ENCODE assay signal across 9 mouse cellular contexts in the genomic region with DNA sequence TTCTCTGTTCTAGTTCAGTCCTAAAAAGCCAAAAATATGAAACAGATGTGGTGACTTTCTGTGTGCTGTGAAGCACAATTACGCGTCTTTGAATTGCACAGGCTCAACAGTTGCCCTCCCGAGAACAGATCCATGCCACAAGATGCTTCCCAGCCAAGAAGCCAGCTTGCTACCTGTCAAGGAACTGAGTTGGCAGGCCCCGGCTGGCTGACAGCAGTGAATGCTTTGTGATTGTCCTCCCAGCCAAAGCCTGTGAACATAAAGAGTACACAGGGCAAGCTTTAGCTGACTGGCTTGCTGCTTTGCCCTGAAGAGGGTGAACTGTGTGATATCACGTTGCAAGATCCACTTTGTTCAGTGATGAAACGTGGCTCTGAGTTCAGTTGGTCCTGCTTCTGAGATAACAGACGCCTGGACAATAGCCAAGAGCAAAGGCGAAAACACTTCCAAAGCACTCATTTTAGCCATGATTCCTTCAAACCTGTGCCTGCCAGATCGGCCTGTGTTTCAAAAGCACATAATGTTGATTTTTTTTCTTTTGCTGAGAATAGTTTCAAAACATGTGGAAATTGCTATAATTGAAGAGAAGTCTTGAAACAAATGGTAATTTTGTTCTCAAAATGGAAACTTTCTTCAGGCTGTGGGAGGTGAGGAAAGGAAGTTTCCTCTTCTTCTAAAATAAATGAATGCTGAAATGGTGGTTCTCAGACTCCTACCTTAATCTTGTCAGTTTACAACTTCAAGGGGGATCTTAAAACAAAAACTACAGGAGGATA.
DNase-seq lines count a peak whose midpoint lies in the region; ATAC-seq and TF ChIP-seq lines count a peak whose summit lies in the region.
"Had no signal": no experiment of that assay in that cellular context is flagged by ENCODE, and none has a peak within 500 bp of the region (broad histone marks: within the 10 kb centered on the region; RNA-seq: fewer than 3 reads in every experiment).

No protein-coding gene starts in this region.

- TF ChIP-seq EP300 in lung, postnatal 0 days (IDR thresholded peaks at IDR 0.05), result no peak

- H3K4me2 ChIP-seq in lung, postnatal 0 days (replicated peaks; ENCODE audit: low read depth, low read length), result no peak overlapping the region
- no peak overlapping the region for H3K4me2 ChIP-seq in kidney, embryonic 14.5 days (replicated peaks; ENCODE audit: low read depth, low read length)

- no peak overlapping the region for H3K9ac ChIP-seq in lung, postnatal 0 days (replicated peaks; ENCODE audit: low read depth)
- H3K9ac ChIP-seq in kidney, embryonic 14.5 days (ENCODE audit: low read depth, low read length), result no peak overlapping the region

- H3K27me3 ChIP-seq in lung, postnatal 0 days (replicated peaks; ENCODE audit: insufficient read depth, low read length), result no peaks in the 10 kb centered on the region
- no peaks in the 10 kb centered on the region for H3K27me3 ChIP-seq in kidney, embryonic 14.5 days (ENCODE audit: control insufficient read depth, insufficient read depth, low read length)
- H3K27me3 ChIP-seq: megakaryocyte, embryonic 14.5 days had no signal

- no peak for TF ChIP-seq POLR2A in lung, adult 2 months (IDR thresholded peaks at IDR 0.05; ENCODE audit: borderline replicate concordance, extremely low read depth, low read depth, low read length)

- peak; percentile 21 for DNase-seq in lung, postnatal 0 days (ENCODE audit: low spot score)
- no peak for DNase-seq in lung, adult 2 months
- peak; percentile 3 for DNase-seq in fibroblast of lung, adult 2 months (ENCODE audit: low read depth)
- DNase-seq in left cerebral cortex, postnatal 25 days (ENCODE audit: low spot score in 2 of 2), result peak; percentile 21 to 75
- DNase-seq in right cerebral cortex, postnatal 36 days (ENCODE audit: low spot score in 2 of 2), result peak; percentile 2 to 16
- DNase-seq in kidney, adult 8-10 months, result no peak
- DNase-seq: kidney, adult 2 months had no signal

- intact Hi-C loops in left cerebral cortex, postnatal 25 days (cut with DNase I), result no loop called here

- H3K27ac ChIP-seq in lung, postnatal 0 days (ENCODE audit: low read length), result no peak overlapping the region
- H3K27ac ChIP-seq in kidney, embryonic 14.5 days (ENCODE audit: low read depth, low read length), result no peak overlapping the region

- 38% methylated on average over 9 of the region's 9 CpGs for WGBS in lung, postnatal 0 days
- 44% methylated on average over 9 of the region's 9 CpGs for WGBS in lung, adult 2 months
- WGBS in kidney, embryonic 14.5 days, result 50% methylated on average over 9 of the region's 9 CpGs

- no peak for ATAC-seq in lung, postnatal 0 days
- ATAC-seq in kidney, embryonic 14.5 days (ENCODE audit: low FRiP score, low TSS enrichment), result no peak

- TF ChIP-seq CTCF in lung, postnatal 0 days (IDR thresholded peaks at IDR 0.05), result no peak
- TF ChIP-seq CTCF in lung, adult 2 months (IDR thresholded peaks at IDR 0.05; ENCODE audit: insufficient read depth, low read length), result no peak

- no peak overlapping the region for H3K4me3 ChIP-seq in lung, postnatal 0 days (ENCODE audit: low read depth, low read length)
- H3K4me3 ChIP-seq in lung, adult 2 months (replicated peaks; ENCODE audit: extremely low read depth, low read depth, low read length), result no peak overlapping the region
- no peak overlapping the region for H3K4me3 ChIP-seq in kidney, embryonic 14.5 days (ENCODE audit: low read length)
- H3K4me3 ChIP-seq: megakaryocyte, embryonic 14.5 days had no signal

- no peaks in the 10 kb centered on the region for H3K9me3 ChIP-seq in lung, postnatal 0 days (ENCODE audit: low read length)
- no peaks in the 10 kb centered on the region; the same call in 1 of the 2 replicates for H3K9me3 ChIP-seq in kidney, embryonic 14.5 days (ENCODE audit: control insufficient read depth, low read length)

- H3K4me1 ChIP-seq in lung, postnatal 0 days (ENCODE audit: insufficient read depth, low read depth, low read length), result no peaks in the 10 kb centered on the region
- no peaks in the 10 kb centered on the region for H3K4me1 ChIP-seq in lung, adult 2 months (ENCODE audit: control insufficient read depth, insufficient read depth, low read length)
- H3K4me1 ChIP-seq in kidney, embryonic 14.5 days (ENCODE audit: control insufficient read depth, insufficient read depth, low read length), result no peaks in the 10 kb centered on the region
- H3K4me1 ChIP-seq: megakaryocyte, embryonic 14.5 days had no signal

- no peaks in the 10 kb centered on the region for H3K36me3 ChIP-seq in lung, postnatal 0 days (ENCODE audit: insufficient read depth, low read length)
- no peaks in the 10 kb centered on the region for H3K36me3 ChIP-seq in kidney, embryonic 14.5 days (ENCODE audit: control insufficient read depth, insufficient read depth, low read length)

Comparison
In these comparisons a context has a peak if more than half of its experiments do, and no peak if none do; other contexts are left out.
1. DNase-seq: peak in lung, postnatal 0 days (single experiment), fibroblast of lung, adult 2 months (single experiment), left cerebral cortex, postnatal 25 days (2 of 2) and right cerebral cortex, postnatal 36 days (2 of 2); none in lung, adult 2 months (single experiment) and kidney, adult 8-10 months (0 of 2).